Mouse (Mus musculus): ENCODE data around the gene Psmd6. TPM values are rescaled to one million over a fixed set of nuclear protein-coding genes. Genes with fewer than 3 reads are reported as not detected.

Psmd6 gene
- polyA plus RNA-seq, 1 experiment from 2014 or later, result 168 TPM

DNA sequence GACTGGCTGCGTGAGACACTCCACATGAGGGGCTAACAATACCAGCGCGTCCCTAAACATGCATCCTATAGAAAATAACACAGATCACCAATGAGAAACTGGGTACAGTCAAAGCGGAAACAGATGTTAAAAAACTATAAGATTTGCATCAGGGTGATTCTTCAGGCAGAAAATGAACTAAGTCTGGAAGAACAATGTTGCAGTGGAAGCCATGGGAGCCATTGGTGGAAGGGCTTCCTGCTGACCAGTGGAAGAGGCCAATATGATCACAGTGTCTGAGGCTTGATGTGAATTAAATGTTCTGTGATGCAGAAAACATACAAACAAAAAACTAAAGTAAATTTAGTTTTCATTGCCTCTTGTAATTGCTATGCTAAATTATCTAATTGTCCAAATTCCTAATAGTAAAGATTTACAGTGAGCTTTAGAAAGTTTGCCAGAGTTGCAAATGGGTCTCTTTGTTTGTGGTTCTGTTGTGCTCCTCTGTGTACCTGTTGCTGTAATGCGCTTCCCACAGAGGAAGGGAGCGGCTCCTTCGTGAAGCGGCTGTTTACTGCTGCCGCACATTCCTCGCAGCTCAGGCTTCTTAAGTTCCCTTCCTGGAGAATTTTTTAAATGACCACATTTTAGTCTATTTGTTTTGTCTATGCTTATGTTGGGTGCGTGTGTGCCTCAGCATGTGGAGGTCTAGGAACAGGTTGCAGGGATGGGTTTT, 58.1 kb downstream of the Psmd6 start:
- 84% methylated on average over 11 of the region's 11 CpGs for WGBS

More for the DNA sequence above, 58.1 kb downstream of the Psmd6 start:
- Histone ChIP-seq H3K4me1 (replicated peaks; ENCODE audit: control insufficient read depth, insufficient read depth) (no peaks in the 10 kb centered on the region), H3K9ac (ENCODE audit: low read length) (no peak overlapping the region), H3K27me3 (ENCODE audit: control insufficient read depth, insufficient read depth, low read length) (no peaks in the 10 kb centered on the region), H3K27ac (replicated peaks) (no peak overlapping the region), H3K9me3 (ENCODE audit: control insufficient read depth, low read length) (no peaks in the 10 kb centered on the region), H3K4me2 (replicated peaks; ENCODE audit: low read depth) (no peak overlapping the region), H3K4me3 (ENCODE audit: low read depth, low read length) (no peak overlapping the region), H3K36me3 (ENCODE audit: control insufficient read depth, insufficient read depth, low read length) (0 out of 2 replicates have a peak, but pooled peaks cover 3% of the 10 kb centered on the region)
- no peak for DNase-seq (ENCODE audit: low spot score)
- no peak for TF ChIP-seq EP300 (optimal IDR thresholded peaks at IDR 0.05)
- no peak for TF ChIP-seq CTCF (IDR thresholded peaks at IDR 0.05; ENCODE audit: low read depth)
- ATAC-seq (ENCODE audit: low FRiP score, low TSS enrichment), result no peak

Other genes with a start within 250 kb of the Psmd6 start
- gene Gm281, start 206.5 kb downstream of the Psmd6 start, polyA plus RNA-seq (2015; fragmentation: Nextera tagmentation; extraction: Ambion mirVana), result not detected in 2 replicates
- gene Atxn7, start 159.5 kb downstream of the Psmd6 start, polyA plus RNA-seq (2015; fragmentation: Nextera tagmentation; extraction: Ambion mirVana), result 3.7 and 4.3 TPM in 2 replicates
- 130 and 138 TPM in 2 replicates for gene Thoc7, start 159.1 kb downstream of the Psmd6 start, polyA plus RNA-seq (2015; fragmentation: Nextera tagmentation; extraction: Ambion mirVana)
- not detected in 2 replicates for gene Olfr720, start 65.9 kb upstream of the Psmd6 start, polyA plus RNA-seq (2015; fragmentation: Nextera tagmentation; extraction: Ambion mirVana)
- gene Olfr31, start 201.8 kb upstream of the Psmd6 start, polyA plus RNA-seq (2015; fragmentation: Nextera tagmentation; extraction: Ambion mirVana), result 0.02 TPM in 1 of 2 replicates, not detected in the other
- gene Il3ra, start 225.3 kb upstream of the Psmd6 start, polyA plus RNA-seq (2015; fragmentation: Nextera tagmentation; extraction: Ambion mirVana), result 2.7 and 3.9 TPM in 2 replicates

Measured in stomach, postnatal 0 days (tissue).